Mouse (Mus musculus): ENCODE data around the gene Evpl.

Gene Evpl

DNA sequence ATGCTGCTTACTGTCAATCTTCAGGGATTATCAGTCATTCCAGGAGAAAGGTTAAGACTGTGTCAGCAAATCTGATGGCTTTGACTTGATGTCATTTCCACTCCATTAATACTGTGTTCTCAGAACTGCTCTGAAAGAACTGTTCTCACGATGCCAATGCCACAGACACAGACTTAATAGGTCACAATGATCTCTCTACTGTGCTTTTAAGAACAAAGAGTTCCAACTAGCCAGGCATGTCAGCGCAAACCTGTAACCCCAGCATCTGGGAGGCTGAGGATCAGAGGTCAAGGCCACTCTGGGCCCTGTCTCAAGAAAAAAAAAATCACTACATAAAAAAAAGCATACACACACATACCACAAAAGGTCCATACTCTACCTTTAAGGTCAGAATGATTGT lies 65.9 kb downstream of the Evpl start:
- 86% methylated on average over 2 of the region's 2 CpGs for WGBS
